Mouse (Mus musculus): ENCODE data around the gene Adamts7.

The Adamts7 gene

DNA sequence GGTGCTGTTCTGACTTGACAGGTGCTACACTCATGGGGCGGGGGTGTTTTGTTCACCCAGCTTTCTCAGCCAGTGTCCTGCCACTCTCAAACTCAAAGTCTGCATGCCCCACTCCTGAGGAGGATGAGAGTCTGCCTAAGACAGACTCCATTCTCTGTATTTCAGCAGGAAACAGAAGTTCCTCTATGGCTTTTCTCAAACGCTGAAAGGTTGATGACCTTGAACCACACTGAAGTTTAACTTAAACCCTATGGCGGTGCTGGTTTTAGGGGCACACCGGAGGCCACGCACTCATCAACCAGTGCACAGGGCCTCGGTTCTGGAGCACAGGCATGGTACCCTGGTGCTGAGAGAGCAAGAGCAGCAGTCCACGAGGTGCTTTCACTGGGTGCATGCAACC is 94.4 kb downstream of the Adamts7 start:
- no peak for DNase-seq (ENCODE audit: low read depth in 1 of 2, low spot score in 2 of 2)
